Mouse (Mus musculus): ENCODE measurements at regions not wholly inside any gene's neighbourhood (a gene's known extent, or its start where the extent isn't known, plus 50 kb on each side); places are given as distances from the start of the nearest gene placed in this dataset.

DNA sequence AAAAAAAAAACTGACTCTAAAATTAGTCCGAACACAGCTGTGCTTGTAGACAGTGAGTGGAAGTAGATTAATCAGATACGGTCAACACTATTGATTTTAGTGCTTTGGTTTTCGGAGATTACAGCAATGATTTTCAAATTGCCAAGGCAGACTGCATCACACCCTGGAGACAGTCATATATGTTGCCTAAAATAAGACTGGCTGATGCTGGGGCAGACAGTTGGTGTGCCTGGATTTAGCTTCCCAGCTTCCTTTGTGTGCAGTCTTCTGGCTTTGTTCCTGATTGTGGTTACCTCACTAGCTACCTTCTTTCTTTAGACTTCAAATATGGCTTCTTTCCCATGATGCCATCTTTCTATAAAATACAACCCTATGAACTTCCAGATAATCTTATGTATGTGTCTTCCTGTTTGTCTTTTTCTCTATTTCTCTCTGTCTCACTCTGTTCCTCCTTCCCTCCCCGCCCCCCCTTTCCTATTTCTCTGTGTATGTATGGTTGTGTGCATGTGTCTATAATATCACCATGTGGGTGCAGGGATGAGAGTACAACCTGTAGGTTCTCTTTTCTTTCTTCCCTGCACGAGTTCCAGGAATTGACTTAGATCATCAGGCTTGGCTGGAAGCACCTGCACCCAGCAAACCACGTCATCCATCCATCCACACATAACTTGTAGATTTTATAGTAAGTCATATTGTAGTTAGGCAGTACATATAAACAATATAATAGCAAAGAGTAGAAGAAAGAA is 199.7 kb upstream of the Gm9008 start:
- Histone ChIP-seq H3K9ac (no peak overlapping the region), H3K4me2 (no peak overlapping the region), H3K27me3 (no peaks in the 10 kb centered on the region), H3K36me3 (replicated peaks) (no peaks in the 10 kb centered on the region), H3K9me3 (no peaks in the 10 kb centered on the region), H3K27ac (no peak overlapping the region), H3K4me3 (replicated peaks) (no peak overlapping the region), H3K4me1 (no peaks in the 10 kb centered on the region)
- WGBS, result 87% methylated on average over 6 of the region's 6 CpGs
- ATAC-seq (ENCODE audit: low FRiP score), result no peak

DNA sequence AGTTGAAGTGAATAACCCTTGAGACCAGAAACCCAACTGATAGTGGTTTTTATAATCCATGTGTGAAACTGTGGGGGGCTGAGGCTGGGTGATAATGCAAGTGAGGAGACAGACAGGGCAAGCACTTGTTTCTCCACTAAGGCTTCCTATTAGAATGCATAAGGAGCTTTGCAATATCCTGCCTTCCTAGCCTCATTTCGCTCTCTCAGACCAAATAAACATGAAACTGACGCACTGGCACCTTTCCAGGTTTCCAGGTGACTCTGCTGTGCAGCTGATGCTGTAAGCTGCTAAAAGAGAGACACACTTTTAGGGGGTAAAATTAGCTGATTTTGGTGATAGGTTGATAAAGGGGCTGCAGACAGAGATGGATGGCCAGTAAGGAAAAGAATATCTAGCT is 191.2 kb upstream of the Gm9008 start:
- no peak overlapping the region for H3K27ac ChIP-seq
- peaks cover 7% of the 10 kb centered on the region for H3K4me1 ChIP-seq
- no peak overlapping the region for H3K4me2 ChIP-seq
- no peaks in the 10 kb centered on the region for H3K36me3 ChIP-seq (replicated peaks)
- no peaks in the 10 kb centered on the region for H3K9me3 ChIP-seq
- H3K27me3 ChIP-seq, result no peaks in the 10 kb centered on the region
- H3K4me3 ChIP-seq (replicated peaks), result no peak overlapping the region
- no peak overlapping the region for H3K9ac ChIP-seq
- ATAC-seq (ENCODE audit: low FRiP score), result no peak
- WGBS, result 42% methylated on average over 2 of the region's 2 CpGs

DNA sequence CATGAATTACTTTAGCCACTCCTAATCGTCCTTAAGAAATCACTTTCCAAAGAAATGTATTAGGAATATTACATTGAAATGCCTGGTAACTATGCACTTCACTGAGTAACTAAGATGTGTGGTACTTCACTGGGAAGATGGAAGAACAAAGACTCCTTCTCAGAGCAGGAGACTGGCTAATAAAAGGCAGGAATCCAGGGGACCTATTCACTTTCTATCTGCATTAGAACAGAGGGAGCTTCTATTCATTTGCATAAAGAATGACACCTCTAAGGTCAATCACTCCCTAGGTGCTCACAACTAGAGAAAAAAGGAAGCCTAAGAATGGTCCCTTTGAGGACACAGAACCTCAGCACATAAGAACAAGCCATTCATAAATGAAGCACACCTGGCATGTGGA is 142.0 kb upstream of the Gm9008 start:
- Histone ChIP-seq H3K4me2 (no peak overlapping the region), H3K4me3 (replicated peaks) (no peak overlapping the region), H3K27ac (no peak overlapping the region), H3K27me3 (no peaks in the 10 kb centered on the region), H3K9ac (no peak overlapping the region), H3K9me3 (no peaks in the 10 kb centered on the region), H3K36me3 (replicated peaks) (no peaks in the 10 kb centered on the region), H3K4me1 (peaks cover 4% of the 10 kb centered on the region; the same call in 1 of the 2 replicates)
- ATAC-seq (ENCODE audit: low FRiP score), result no peak
- 47% methylated on average over 1 of the region's 1 CpGs for WGBS

GRCm38 (mm10) chr6:76628379-76628778 is 130.8 kb upstream of the Gm9008 start:
- WGBS, result 90% methylated on average over 4 of the region's 4 CpGs
- Histone ChIP-seq H3K36me3 (replicated peaks) (no peaks in the 10 kb centered on the region), H3K27me3 (no peaks in the 10 kb centered on the region), H3K9me3 (no peaks in the 10 kb centered on the region), H3K4me1 (no peaks in the 10 kb centered on the region), H3K9ac (no peak overlapping the region), H3K27ac (no peak overlapping the region), H3K4me2 (no peak overlapping the region), H3K4me3 (replicated peaks) (no peak overlapping the region)
- ATAC-seq (ENCODE audit: low FRiP score), result no peak

GRCm38 (mm10) chr6:76621499-76621898 is 123.9 kb upstream of the Gm9008 start:
- Histone ChIP-seq H3K4me3 (replicated peaks) (no peak overlapping the region), H3K36me3 (replicated peaks) (no peaks in the 10 kb centered on the region), H3K4me2 (no peak overlapping the region), H3K4me1 (peaks cover 6% of the 10 kb centered on the region), H3K27me3 (no peaks in the 10 kb centered on the region), H3K9ac (no peak overlapping the region), H3K27ac (no peak overlapping the region), H3K9me3 (no peaks in the 10 kb centered on the region)
- WGBS, result 96% methylated on average over 2 of the region's 2 CpGs
- ATAC-seq (ENCODE audit: low FRiP score), result no peak

DNA sequence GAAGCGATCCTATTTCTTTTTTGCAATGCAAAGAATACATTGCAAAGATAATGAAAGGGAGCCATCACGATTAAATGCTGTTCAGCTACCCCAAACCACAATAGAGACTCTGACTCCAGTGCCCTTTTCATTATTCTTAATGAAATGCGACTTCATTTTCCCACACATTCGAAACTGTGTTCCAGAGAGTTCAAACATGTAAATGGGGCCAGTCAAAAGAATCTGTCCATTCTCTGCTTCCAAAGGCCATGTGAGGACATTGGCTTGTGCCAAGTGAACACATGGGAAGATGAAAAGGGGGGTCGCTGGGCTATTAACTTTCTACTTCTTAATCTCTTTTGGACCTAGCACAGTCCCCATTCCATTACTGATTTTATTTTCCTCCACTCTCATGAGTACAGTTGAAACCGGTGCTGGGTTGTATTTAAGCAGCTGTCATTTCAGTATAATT is 123.2 kb upstream of the Gm9008 start:
- H3K9me3 ChIP-seq, result no peaks in the 10 kb centered on the region
- H3K4me1 ChIP-seq, result peaks cover 6% of the 10 kb centered on the region
- no peaks in the 10 kb centered on the region for H3K36me3 ChIP-seq (replicated peaks)
- 25% methylated on average over 6 of the region's 6 CpGs for WGBS
- peak; percentile 86 for ATAC-seq (ENCODE audit: low FRiP score)
- H3K4me3 ChIP-seq (replicated peaks), result no peak overlapping the region
- no peak overlapping the region for H3K9ac ChIP-seq
- no peak overlapping the region for H3K4me2 ChIP-seq
- no peaks in the 10 kb centered on the region for H3K27me3 ChIP-seq
- no peak overlapping the region for H3K27ac ChIP-seq

Data from forebrain, embryonic 12.5 days (tissue).